Mouse (Mus musculus): ENCODE results near the gene Slc6a1.
"Not testable (repeated sequence)": the region's sequence is repeated elsewhere in the genome, so short reads cannot be mapped to it uniquely, and the experiment has no call there.

DNA sequence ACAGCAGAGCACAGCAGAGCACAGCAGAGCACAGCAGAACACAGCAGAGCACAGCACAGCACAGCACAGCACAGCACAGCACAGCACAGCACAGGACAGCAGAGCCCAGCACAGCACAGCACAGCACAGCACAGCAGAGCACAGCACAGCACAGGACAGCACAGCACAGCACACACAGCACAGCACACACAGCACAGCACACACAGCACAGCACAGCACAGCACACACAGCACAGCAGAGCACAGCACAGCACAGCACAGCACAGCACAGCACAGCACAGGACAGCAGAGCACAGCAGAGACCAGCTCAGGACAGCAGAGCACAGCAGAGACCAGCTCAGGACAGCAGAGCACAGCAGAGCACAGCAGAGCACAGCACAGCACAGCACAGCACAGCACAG lies 58.9 kb downstream of the Slc6a1 start:
- not testable (repeated sequence) for TF ChIP-seq CTCF (IDR thresholded peaks at IDR 0.05; ENCODE audit: extremely low read depth, insufficient read depth, insufficient read length, insufficient replicate concordance); POLR2A (IDR thresholded peaks at IDR 0.05; ENCODE audit: low read depth, low read length)

Measured in spleen, adult 2 months (tissue).